ENCODE assay signal across 32 mouse cellular contexts in the genomic region with DNA sequence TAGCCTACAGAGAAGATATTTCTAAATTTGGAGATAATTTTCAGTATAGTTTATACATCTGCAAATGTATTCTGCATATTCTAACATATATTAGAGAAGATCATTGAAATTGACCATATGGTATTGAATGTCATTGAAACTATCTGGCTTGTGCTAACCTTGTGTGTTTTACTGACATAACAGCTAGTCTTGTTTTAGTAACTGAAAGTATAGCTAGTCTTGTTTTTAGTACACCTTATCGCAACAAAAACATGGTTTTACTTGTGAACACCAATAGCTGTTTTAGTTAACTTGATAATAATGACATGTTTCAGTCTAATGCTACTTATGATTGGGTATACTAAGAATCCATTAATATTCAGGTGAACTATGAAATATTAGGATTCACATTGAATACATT.
"Had no signal": no experiment of that assay in that cellular context is flagged by ENCODE, and none has a peak within 500 bp of the region (broad histone marks: within the 10 kb centered on the region; RNA-seq: fewer than 3 reads in every experiment).

No protein-coding gene starts in this region.

- H3K9ac ChIP-seq: heart, embryonic 12.5 days; heart, embryonic 13.5 days; heart, embryonic 15.5 days; hindbrain, embryonic 12.5 days; hindbrain, embryonic 13.5 days; hindbrain, embryonic 14.5 days; hindbrain, embryonic 15.5 days; intestine, embryonic 15.5 days; kidney, embryonic 15.5 days had no signal

- H3K27ac ChIP-seq: heart, embryonic 10.5 days; heart, embryonic 13.5 days; heart, embryonic 15.5 days; hindbrain, embryonic 10.5 days; hindbrain, embryonic 12.5 days; hindbrain, embryonic 13.5 days; hindbrain, embryonic 14.5 days; hindbrain, embryonic 15.5 days; hindbrain, postnatal 0 days; intestine, embryonic 15.5 days; kidney, embryonic 15.5 days; kidney, postnatal 0 days; layer of hippocampus, adult 2 months; left cerebral cortex, adult 2 months had no signal

- H3K4me2 ChIP-seq: heart, embryonic 11.5 days; heart, embryonic 12.5 days; heart, embryonic 13.5 days; heart, embryonic 15.5 days; hindbrain, embryonic 12.5 days; hindbrain, embryonic 13.5 days; hindbrain, embryonic 14.5 days; hindbrain, embryonic 15.5 days; intestine, embryonic 15.5 days; kidney, embryonic 15.5 days had no signal

- H3K36me3 ChIP-seq: hindbrain, embryonic 10.5 days; intestine, embryonic 15.5 days; kidney, embryonic 15.5 days had no signal

- H3K4me3 ChIP-seq: heart, embryonic 10.5 days; heart, embryonic 12.5 days; heart, embryonic 13.5 days; heart, embryonic 15.5 days; hindbrain, embryonic 10.5 days; hindbrain, embryonic 12.5 days; hindbrain, embryonic 13.5 days; hindbrain, embryonic 15.5 days; intestine, embryonic 15.5 days; kidney, embryonic 15.5 days; layer of hippocampus, adult 2 months; left cerebral cortex, adult 2 months had no signal

- H3K9me3 ChIP-seq: heart, embryonic 10.5 days; heart, embryonic 12.5 days; heart, embryonic 13.5 days; heart, embryonic 15.5 days; hindbrain, embryonic 10.5 days; hindbrain, embryonic 12.5 days; hindbrain, embryonic 13.5 days; hindbrain, embryonic 15.5 days; intestine, embryonic 15.5 days; kidney, embryonic 15.5 days had no signal

- DNase-seq: heart, postnatal 10 days; heart, postnatal 14 days; heart, postnatal 36 days; heart, postnatal 4 days; kidney, adult 11 months; kidney, adult 18-20 months; kidney, adult 2 months; kidney, adult 8-10 months; kidney, adult 9 months; kidney, postnatal 10 days; kidney, postnatal 14 days; kidney, postnatal 25 days; kidney, postnatal 36 days; kidney, postnatal 4 days; layer of hippocampus, adult 9-11 months; layer of hippocampus, postnatal 36 days had no signal

- H3K27me3 ChIP-seq: heart, embryonic 12.5 days; heart, embryonic 13.5 days; heart, embryonic 15.5 days; hindbrain, embryonic 12.5 days; hindbrain, embryonic 13.5 days; hindbrain, embryonic 15.5 days; intestine, embryonic 15.5 days; kidney, embryonic 15.5 days had no signal

- H3K4me1 ChIP-seq: heart, embryonic 10.5 days; heart, embryonic 12.5 days; heart, embryonic 13.5 days; heart, embryonic 15.5 days; hindbrain, embryonic 10.5 days; hindbrain, embryonic 12.5 days; hindbrain, embryonic 13.5 days; hindbrain, embryonic 15.5 days; intestine, embryonic 15.5 days; kidney, embryonic 15.5 days had no signal
